Mouse (Mus musculus): ENCODE data around the gene Mapk8ip3.

Mapk8ip3 gene

GRCm38 (mm10) chr17:24900014-24900413, 36.8 kb downstream of the Mapk8ip3 start:
- no peak for DNase-seq

- no peak for DNase-seq
Measured at GRCm38 (mm10) chr17:24899153-24899552, 37.6 kb downstream of the Mapk8ip3 start.

- DNase-seq: no peak
Measured at GRCm38 (mm10) chr17:24898041-24898854, 38.5 kb downstream of the Mapk8ip3 start.

GRCm38 (mm10) chr17:24897600-24897999, 39.2 kb downstream of the Mapk8ip3 start:
- DNase-seq: no peak

- no peak for DNase-seq
Measured at GRCm38 (mm10) chr17:24896993-24897269, 39.8 kb downstream of the Mapk8ip3 start.

- DNase-seq: peak; percentile 85
Measured at GRCm38 (mm10) chr17:24896241-24896992, 40.4 kb downstream of the Mapk8ip3 start, which contains the start of gene Nme3. Nme3 (plus strand) TSS chr17:24896500.

- no peak for DNase-seq
Measured at GRCm38 (mm10) chr17:24895571-24896240, 41.1 kb downstream of the Mapk8ip3 start.

GRCm38 (mm10) chr17:24894995-24895547, 41.7 kb downstream of the Mapk8ip3 start, which contains the start of the genes Eme2 and Mrps34:
Eme2 (minus strand) TSS chr17:24895087.
Mrps34 (plus strand) TSS chr17:24895116.
- peak; percentile 94 for DNase-seq

GRCm38 (mm10) chr17:24894061-24894994, 42.4 kb downstream of the Mapk8ip3 start:
- no peak for DNase-seq

GRCm38 (mm10) chr17:24893276-24893675, 43.5 kb downstream of the Mapk8ip3 start:
- DNase-seq: no peak

- DNase-seq: no peak
Measured at GRCm38 (mm10) chr17:24892785-24893184, 44.0 kb downstream of the Mapk8ip3 start.

GRCm38 (mm10) chr17:24891321-24891720, 45.5 kb downstream of the Mapk8ip3 start:
- no peak for DNase-seq

GRCm38 (mm10) chr17:24890151-24891092, 46.4 kb downstream of the Mapk8ip3 start:
- no peak for DNase-seq

- no peak for DNase-seq
Measured at GRCm38 (mm10) chr17:24888862-24889261, 47.9 kb downstream of the Mapk8ip3 start.

- no peak for DNase-seq
Measured at GRCm38 (mm10) chr17:24887291-24888080, 49.3 kb downstream of the Mapk8ip3 start.

- no peak for DNase-seq
Measured at GRCm38 (mm10) chr17:24886932-24887271, 49.9 kb downstream of the Mapk8ip3 start.

GRCm38 (mm10) chr17:24886134-24886931, 50.4 kb downstream of the Mapk8ip3 start, which contains the start of the genes Nubp2 and Spsb3:
Nubp2 (minus strand) TSS chr17:24886349.
Spsb3 (plus strand) TSS chr17:24886643.
- peak; percentile 99 for DNase-seq

- DNase-seq: no peak
Measured at GRCm38 (mm10) chr17:24885356-24886133, 51.2 kb downstream of the Mapk8ip3 start.
